Mouse (Mus musculus) forelimb bud, embryonic 11.5 days (tissue): ENCODE results near the gene Olfr153.
"Not testable (repeated sequence)": the region's sequence is repeated elsewhere in the genome, so short reads cannot be mapped to it uniquely, and the experiment has no call there.

Experiments used
- DNase-seq: peaks from one replicate; pipeline ENCODE4 v3.0.0-alpha.2; 2012; ENCODE audit warnings: low read depth, low spot score

Gene Olfr153

GRCm38 (mm10) chr2:87531496-87531895 lies at the start of gene Olfr153:
Gene Olfr153 (plus strand): TSS chr2:87531796.
- no peak for DNase-seq

- no peak for DNase-seq
Observed at GRCm38 (mm10) chr2:87482276-87482675, 49.3 kb upstream of the Olfr153 start.

GRCm38 (mm10) chr2:87496993-87497392 lies 34.6 kb upstream of the Olfr153 start, which contains the start of gene Pramel7:
Gene Pramel7 (minus strand): TSS chr2:87497093.
- not testable (repeated sequence) for DNase-seq

- DNase-seq: no peak
Observed at GRCm38 (mm10) chr2:87506265-87506664, 25.3 kb upstream of the Olfr153 start, which contains the start of gene Pramel6. Gene Pramel6 (plus strand): TSS chr2:87506565.

- DNase-seq: no peak
Observed at GRCm38 (mm10) chr2:87515046-87515445, 16.6 kb upstream of the Olfr153 start.

GRCm38 (mm10) chr2:87515457-87516060 lies 16.0 kb upstream of the Olfr153 start:
- DNase-seq: no peak

- DNase-seq: no peak
Observed at GRCm38 (mm10) chr2:87516581-87516980, 15.0 kb upstream of the Olfr153 start.

GRCm38 (mm10) chr2:87520651-87521050 lies 10.9 kb upstream of the Olfr153 start:
- no peak for DNase-seq

- DNase-seq: not testable (repeated sequence)
Observed at GRCm38 (mm10) chr2:87525899-87526616, 5.5 kb upstream of the Olfr153 start.

- DNase-seq: no peak
Observed at GRCm38 (mm10) chr2:87534826-87535225, 3.2 kb downstream of the Olfr153 start.

GRCm38 (mm10) chr2:87545442-87545841 lies 13.8 kb downstream of the Olfr153 start, which contains the start of gene Olfr1128:
Gene Olfr1128 (minus strand): TSS chr2:87545542.
- no peak for DNase-seq

GRCm38 (mm10) chr2:87573602-87574001 lies 42.0 kb downstream of the Olfr153 start, which contains the start of gene Olfr1129:
Gene Olfr1129 (plus strand): TSS chr2:87573902.
- DNase-seq: not testable (repeated sequence)
